Comparison of ENCODE assay signal across 26 mouse cellular contexts in genomic region chr11:11930527-11930926, GRCm38 (mm10). TPM values are rescaled to one million over a fixed set of nuclear protein-coding genes. Genes with fewer than 3 reads are reported as not detected.
DNase-seq lines count a peak whose midpoint lies in the region; ATAC-seq and TF ChIP-seq lines count a peak whose summit lies in the region.
"Had no signal": no experiment of that assay in that cellular context is flagged by ENCODE, and none has a peak within 500 bp of the region (broad histone marks: within the 10 kb centered on the region; RNA-seq: fewer than 3 reads in every experiment).

No protein-coding gene starts in this region.

- peaks cover 8% of the 10 kb centered on the region; the same call in 1 of the 2 replicates for H3K4me1 ChIP-seq in forebrain, embryonic 10.5 days
- no peaks in the 10 kb centered on the region for H3K4me1 ChIP-seq in forebrain, embryonic 12.5 days
- H3K4me1 ChIP-seq in heart, embryonic 12.5 days (replicated peaks) = peaks cover 25% of the 10 kb centered on the region
- H3K4me1 ChIP-seq in heart, postnatal 0 days (ENCODE audit: control insufficient read depth, insufficient read depth) = no peaks in the 10 kb centered on the region
- H3K4me1 ChIP-seq in heart, adult 2 months (ENCODE audit: control insufficient read depth, insufficient read depth, low read length) = no peaks in the 10 kb centered on the region; the same call in 1 of the 2 replicates
- peaks cover 25% of the 10 kb centered on the region for H3K4me1 ChIP-seq in liver, adult 2 months (ENCODE audit: control insufficient read depth, insufficient read depth, low read length)
- H3K4me1 ChIP-seq in liver, embryonic 12.5 days = peaks cover 7% of the 10 kb centered on the region; the same call in 1 of the 2 replicates
- H3K4me1 ChIP-seq: embryonic facial prominence, embryonic 12.5 days; forebrain, embryonic 13.5 days; forebrain, embryonic 15.5 days had no signal

- intact Hi-C loops in heart, postnatal 36 days (cut with DNase I) = no loop called here
- intact Hi-C loops in heart, adult 2 months (cut with DNase I) = no loop called here

- no peak for TF ChIP-seq POLR2A in heart, adult 2 months (IDR thresholded peaks at IDR 0.05; ENCODE audit: insufficient read depth, low read depth, low read length)
- TF ChIP-seq POLR2A in liver, adult 2 months (IDR thresholded peaks at IDR 0.05; ENCODE audit: extremely low read depth, insufficient read depth, low read length) = no peak

- DNase-seq in forebrain, embryonic 10.5 days (ENCODE audit: extremely low spot score, low spot score) = peak; percentile 11
- DNase-seq in heart, postnatal 36 days = no peak
- no peak for DNase-seq in heart, postnatal 0 days (ENCODE audit: low spot score)
- DNase-seq in heart, adult 2 months = no peak
- DNase-seq in liver, adult 2 months (ENCODE audit: extremely low read depth, low read depth, low spot score) = peak; percentile 73
- DNase-seq: adrenal gland, adult 8-10 months; adrenal gland, postnatal 14 days; adrenal gland, postnatal 36 days; B cell, adult 2 months; cerebellum, adult 11-12 months; cerebellum, adult 2 months; cerebellum, adult 9-10 months; cerebellum, postnatal 10 days; cerebellum, postnatal 25 days had no signal

- TF ChIP-seq CTCF in heart, postnatal 0 days (IDR thresholded peaks at IDR 0.05; ENCODE audit: low read depth) = no peak
- TF ChIP-seq CTCF in heart, adult 2 months (IDR thresholded peaks at IDR 0.05) = no peak
- no peak for TF ChIP-seq CTCF in liver, adult 2 months (IDR thresholded peaks at IDR 0.05; ENCODE audit: low read depth, low read length)

- H3K27ac ChIP-seq in forebrain, embryonic 10.5 days = no peak overlapping the region
- H3K27ac ChIP-seq in forebrain, embryonic 12.5 days = no peak overlapping the region
- 0 out of 2 replicates have a peak overlapping the region, but pooled peaks have one; percentile 32 for H3K27ac ChIP-seq in heart, embryonic 12.5 days (ENCODE audit: poor library complexity, severe bottlenecking)
- 0 out of 2 replicates have a peak overlapping the region, but pooled peaks have one; percentile 3 for H3K27ac ChIP-seq in heart, postnatal 0 days (ENCODE audit: low read depth)
- H3K27ac ChIP-seq in heart, adult 2 months = no peak overlapping the region
- H3K27ac ChIP-seq in liver, adult 2 months (replicated peaks; ENCODE audit: insufficient read depth, low read depth, low read length) = peak overlapping the region; percentile 28
- H3K27ac ChIP-seq in liver, embryonic 12.5 days = no peak overlapping the region
- H3K27ac ChIP-seq: embryonic facial prominence, embryonic 10.5 days; forebrain, embryonic 13.5 days; forebrain, embryonic 15.5 days had no signal

- H3K9me3 ChIP-seq in forebrain, embryonic 10.5 days = no peaks in the 10 kb centered on the region
- H3K9me3 ChIP-seq in forebrain, embryonic 12.5 days = no peaks in the 10 kb centered on the region
- H3K9me3 ChIP-seq in heart, embryonic 12.5 days (replicated peaks) = no peaks in the 10 kb centered on the region; the same call in 1 of the 2 replicates
- no peaks in the 10 kb centered on the region for H3K9me3 ChIP-seq in heart, postnatal 0 days (replicated peaks; ENCODE audit: control insufficient read depth, low read length)
- H3K9me3 ChIP-seq in liver, embryonic 12.5 days (replicated peaks) = no peaks in the 10 kb centered on the region
- H3K9me3 ChIP-seq: embryonic facial prominence, embryonic 10.5 days; embryonic facial prominence, embryonic 12.5 days; forebrain, embryonic 13.5 days; forebrain, embryonic 15.5 days; G1E had no signal

- 95% methylated on average over 11 of the region's 11 CpGs for WGBS in forebrain, embryonic 10.5 days
- 91% methylated on average over 11 of the region's 11 CpGs for WGBS in forebrain, embryonic 12.5 days
- 90% methylated on average over 11 of the region's 11 CpGs for whole genome bisulfite sequencing in heart, embryonic 12.5 days
- WGBS in heart, postnatal 0 days = 90% methylated on average over 11 of the region's 11 CpGs
- WGBS in heart, adult 2 months = 92% methylated on average over 11 of the region's 11 CpGs
- WGBS in liver, adult 2 months = 48% methylated on average over 11 of the region's 11 CpGs
- WGBS in liver, embryonic 12.5 days (ENCODE audit: insufficient replicate concordance) = 81% methylated on average over 11 of the region's 11 CpGs

- ATAC-seq in forebrain, embryonic 12.5 days (ENCODE audit: low FRiP score) = no peak
- no peak for ATAC-seq in heart, embryonic 12.5 days (ENCODE audit: insufficient number of reproducible peaks, low FRiP score)
- ATAC-seq in heart, postnatal 0 days (ENCODE audit: insufficient read depth, low read depth) = no peak
- no peak for ATAC-seq in liver, embryonic 12.5 days
- ATAC-seq: activated CD4-positive, CD25-positive, alpha-beta regulatory T cell, adult 4 months; CD4-positive, CD25-positive, alpha-beta regulatory T cell, adult 4 months; forebrain, embryonic 13.5 days; forebrain, embryonic 15.5 days; Patski had no signal

- peaks cover 64% of the 10 kb centered on the region for H3K36me3 ChIP-seq in forebrain, embryonic 10.5 days (replicated peaks)
- H3K36me3 ChIP-seq in forebrain, embryonic 12.5 days (replicated peaks) = peaks cover 50% of the 10 kb centered on the region
- H3K36me3 ChIP-seq in heart, embryonic 12.5 days = peaks cover 56% of the 10 kb centered on the region
- H3K36me3 ChIP-seq in heart, postnatal 0 days (replicated peaks; ENCODE audit: control insufficient read depth, insufficient read depth, low read length) = peaks cover 49% of the 10 kb centered on the region
- peaks cover 2% of the 10 kb centered on the region; the same call in 1 of the 2 replicates for H3K36me3 ChIP-seq in heart, adult 2 months (ENCODE audit: control insufficient read depth, insufficient read depth, low read length)
- no peaks in the 10 kb centered on the region for H3K36me3 ChIP-seq in liver, adult 2 months (ENCODE audit: control insufficient read depth, insufficient read depth, low read length)
- peaks cover 52% of the 10 kb centered on the region for H3K36me3 ChIP-seq in liver, embryonic 12.5 days
- H3K36me3 ChIP-seq: G1E had no signal

- H3K79me2 ChIP-seq in heart, adult 2 months (replicated peaks; ENCODE audit: control insufficient read depth, insufficient read depth, low read length) = no peaks in the 10 kb centered on the region
- H3K79me2 ChIP-seq in liver, adult 2 months (ENCODE audit: control insufficient read depth, insufficient read depth, low read length) = no peaks in the 10 kb centered on the region

- H3K9ac ChIP-seq in forebrain, embryonic 12.5 days = no peak overlapping the region
- no peak overlapping the region for H3K9ac ChIP-seq in heart, embryonic 12.5 days
- no peak overlapping the region for H3K9ac ChIP-seq in heart, postnatal 0 days (replicated peaks; ENCODE audit: low read depth, low read length)
- no peak overlapping the region for H3K9ac ChIP-seq in heart, adult 2 months (ENCODE audit: low read depth, low read length)
- H3K9ac ChIP-seq in liver, adult 2 months (ENCODE audit: low read depth, low read length) = no peak overlapping the region
- no peak overlapping the region for H3K9ac ChIP-seq in liver, embryonic 12.5 days
- H3K9ac ChIP-seq: embryonic facial prominence, embryonic 12.5 days; forebrain, embryonic 13.5 days; forebrain, embryonic 15.5 days had no signal

- TF ChIP-seq EP300 in heart, postnatal 0 days (IDR thresholded peaks at IDR 0.05; ENCODE audit: low read depth) = no peak
- TF ChIP-seq EP300 in heart, adult 2 months (IDR thresholded peaks at IDR 0.05; ENCODE audit: insufficient read depth, low read depth, low read length) = no peak

- H3K27me3 ChIP-seq in forebrain, embryonic 10.5 days (ENCODE audit: poor library complexity, severe bottlenecking) = 0 out of 2 replicates have a peak, but pooled peaks cover 2% of the 10 kb centered on the region
- no peaks in the 10 kb centered on the region for H3K27me3 ChIP-seq in forebrain, embryonic 12.5 days
- H3K27me3 ChIP-seq in heart, embryonic 12.5 days (replicated peaks) = no peaks in the 10 kb centered on the region
- no peaks in the 10 kb centered on the region for H3K27me3 ChIP-seq in heart, postnatal 0 days (ENCODE audit: control insufficient read depth, insufficient read depth, low read length)
- no peaks in the 10 kb centered on the region for H3K27me3 ChIP-seq in heart, adult 2 months (ENCODE audit: control insufficient read depth, insufficient read depth, low read length)
- no peaks in the 10 kb centered on the region for H3K27me3 ChIP-seq in liver, adult 2 months (ENCODE audit: control insufficient read depth, insufficient read depth, low read length)
- H3K27me3 ChIP-seq in liver, embryonic 12.5 days (replicated peaks) = no peaks in the 10 kb centered on the region
- H3K27me3 ChIP-seq: CH12.LX; embryonic facial prominence, embryonic 12.5 days; forebrain, embryonic 13.5 days; forebrain, embryonic 15.5 days; Patski had no signal

- no peak overlapping the region for H3K4me3 ChIP-seq in forebrain, embryonic 10.5 days
- H3K4me3 ChIP-seq in forebrain, embryonic 12.5 days (replicated peaks) = no peak overlapping the region
- no peak overlapping the region for H3K4me3 ChIP-seq in heart, embryonic 12.5 days
- H3K4me3 ChIP-seq in heart, postnatal 0 days (ENCODE audit: low read depth, low read length) = no peak overlapping the region
- no peak overlapping the region for H3K4me3 ChIP-seq in heart, adult 2 months
- no peak overlapping the region for H3K4me3 ChIP-seq in liver, adult 2 months (ENCODE audit: insufficient read depth, low read depth, low read length)
- H3K4me3 ChIP-seq in liver, embryonic 12.5 days = no peak overlapping the region
- H3K4me3 ChIP-seq: embryonic facial prominence, embryonic 10.5 days; embryonic facial prominence, embryonic 12.5 days; forebrain, embryonic 13.5 days; forebrain, embryonic 15.5 days had no signal

- H3K4me2 ChIP-seq in forebrain, embryonic 12.5 days = no peak overlapping the region
- no peak overlapping the region for H3K4me2 ChIP-seq in heart, embryonic 12.5 days
- H3K4me2 ChIP-seq in heart, postnatal 0 days (ENCODE audit: low read depth, low read length) = no peak overlapping the region
- no peak overlapping the region for H3K4me2 ChIP-seq in liver, embryonic 12.5 days
- H3K4me2 ChIP-seq: embryonic facial prominence, embryonic 12.5 days; forebrain, embryonic 13.5 days; forebrain, embryonic 15.5 days had no signal

RNA-seq across cellular contexts. Expression of gene Ddc, which starts 32.6 kb away (rescaled TPM):
- 5.1 and 6.0 TPM in 2 replicates for polyA plus RNA-seq in forebrain, embryonic 10.5 days (2016; fragmentation: Nextera tagmentation; extraction: Ambion mirVana)
- 7.3 and 7.7 TPM in 2 replicates for polyA plus RNA-seq in forebrain, embryonic 12.5 days (2016; fragmentation: Nextera tagmentation; extraction: Ambion mirVana)
- 51.8 and 55.2 TPM in 2 replicates for polyA plus RNA-seq in heart, embryonic 12.5 days (2016; fragmentation: Nextera tagmentation; extraction: Ambion mirVana)
- 1 to 10 TPM; 2.1 to 2.4 TPM for total RNA-seq in heart, postnatal 36 days (2021)
- 248 and 309 TPM in 2 replicates for total RNA-seq in heart, postnatal 0 days (2014; rRNA removed; ENCODE audit: low replicate concordance)
- polyA plus RNA-seq in heart, postnatal 0 days (2015; fragmentation: Nextera tagmentation; extraction: Ambion mirVana) = 129 and 140 TPM in 2 replicates
- 1 to 10 TPM in 1 of 2 experiments, under 1 TPM in 1; 0.91 to 1.3 TPM for total RNA-seq in heart, adult 2 months (2021)
- 2.3 and 4.4 TPM in 2 replicates for polyA plus RNA-seq in heart, adult 2 months (2012; rRNA removed)
- total RNA-seq in liver, adult 2 months (2014; rRNA removed) = 56.4 and 67.3 TPM in 2 replicates
- 75.7 and 82.3 TPM in 2 replicates for polyA plus RNA-seq in liver, adult 2 months (2012; rRNA removed)
- 9.3 and 10.4 TPM in 2 replicates for polyA plus RNA-seq in liver, embryonic 12.5 days (2016; fragmentation: Nextera tagmentation; extraction: Ambion mirVana)

Comparison
In these comparisons a context has a peak if more than half of its experiments do, and no peak if none do; other contexts are left out.
1. H3K27ac ChIP-seq: peak in heart, embryonic 12.5 days (single experiment), heart, postnatal 0 days (single experiment) and liver, adult 2 months (single experiment); none in forebrain, embryonic 10.5 days (single experiment), forebrain, embryonic 12.5 days (single experiment), heart, adult 2 months (single experiment) and liver, embryonic 12.5 days (single experiment).
2. DNase-seq: peak in forebrain, embryonic 10.5 days (single experiment) and liver, adult 2 months (single experiment); none in heart, postnatal 36 days (0 of 2), heart, postnatal 0 days (single experiment) and heart, adult 2 months (0 of 2).